Comparison of ENCODE assay signal across 15 mouse cellular contexts in genomic region chr1:174623054-174623453, GRCm38 (mm10).
A peak's percentile ranks its signal among the peaks of the same experiment; 100 is the strongest.
DNase-seq lines count a peak whose midpoint lies in the region; ATAC-seq lines count a peak whose summit lies in the region.
"Had no signal": no experiment of that assay in that cellular context is flagged by ENCODE, and none has a peak within 500 bp of the region (broad histone marks: within the 10 kb centered on the region; RNA-seq: fewer than 3 reads in every experiment).

No protein-coding gene starts in this region.

- H3K36me3 ChIP-seq in kidney, embryonic 15.5 days = no peaks in the 10 kb centered on the region
- peaks cover 5% of the 10 kb centered on the region; the same call in 1 of the 2 replicates for H3K36me3 ChIP-seq in neural tube, embryonic 13.5 days
- H3K36me3 ChIP-seq in embryonic facial prominence, embryonic 11.5 days (replicated peaks; ENCODE audit: control insufficient read depth, insufficient read depth, low read depth, low read length) = no peaks in the 10 kb centered on the region

- H3K9ac ChIP-seq in kidney, embryonic 15.5 days = no peak overlapping the region
- H3K9ac ChIP-seq in neural tube, embryonic 13.5 days = no peak overlapping the region
- H3K9ac ChIP-seq in embryonic facial prominence, embryonic 11.5 days (replicated peaks; ENCODE audit: low read length) = no peak overlapping the region

- H3K27me3 ChIP-seq in kidney, embryonic 15.5 days = no peaks in the 10 kb centered on the region
- H3K27me3 ChIP-seq in neural tube, embryonic 13.5 days = no peaks in the 10 kb centered on the region
- H3K27me3 ChIP-seq in embryonic facial prominence, embryonic 11.5 days (ENCODE audit: control insufficient read depth, insufficient read depth, low read length) = no peaks in the 10 kb centered on the region
- H3K27me3 ChIP-seq: megakaryocyte, embryonic 14.5 days had no signal

- H3K27ac ChIP-seq in kidney, embryonic 15.5 days = no peak overlapping the region
- H3K27ac ChIP-seq in neural tube, embryonic 13.5 days (replicated peaks) = peak overlapping the region; percentile 25; the same call in 1 of the 2 replicates
- no peak overlapping the region for H3K27ac ChIP-seq in embryonic facial prominence, embryonic 11.5 days (replicated peaks; ENCODE audit: low read depth, low read length)
- H3K27ac ChIP-seq: hindbrain, postnatal 0 days had no signal

- peak; percentile 87 for ATAC-seq in kidney, embryonic 15.5 days (replicated peaks; ENCODE audit: low FRiP score)
- ATAC-seq in neural tube, embryonic 13.5 days (ENCODE audit: low read depth) = no peak
- no peak for ATAC-seq in embryonic facial prominence, embryonic 11.5 days (replicated peaks; ENCODE audit: insufficient number of reproducible peaks, low FRiP score, low TSS enrichment, low read depth)
- no peak for ATAC-seq in monocyte, adult 5-6 weeks (replicated peaks; ENCODE audit: insufficient number of reproducible peaks, low FRiP score, low TSS enrichment, poor library complexity, severe bottlenecking)
- ATAC-seq: CD4-positive, CD25-positive, alpha-beta regulatory T cell, adult 4 months; forebrain, embryonic 16.5 days; hindbrain, postnatal 0 days had no signal

- no peak for DNase-seq in kidney, adult 18-20 months
- no peak for DNase-seq in neural tube, embryonic 10.5 days (ENCODE audit: extremely low spot score, low spot score)
- peak; percentile 69 for DNase-seq in embryonic facial prominence, embryonic 11.5 days (ENCODE audit: low spot score)
- no peak for DNase-seq in left cerebral cortex, postnatal 36 days (ENCODE audit: low spot score in 2 of 2)
- DNase-seq: cerebellum, adult 18-20 months; gastrocnemius, postnatal 36 days; thymus, adult 2 months had no signal

- intact Hi-C loops in left cerebral cortex, postnatal 36 days (cut with DNase I) = no loop called here

- no peak overlapping the region for H3K4me2 ChIP-seq in kidney, embryonic 15.5 days
- H3K4me2 ChIP-seq in neural tube, embryonic 13.5 days = no peak overlapping the region
- no peak overlapping the region for H3K4me2 ChIP-seq in embryonic facial prominence, embryonic 11.5 days (ENCODE audit: low read depth, low read length)
- H3K4me2 ChIP-seq: liver, embryonic 11.5 days had no signal

- no peak overlapping the region for H3K4me3 ChIP-seq in kidney, embryonic 15.5 days (replicated peaks)
- H3K4me3 ChIP-seq in neural tube, embryonic 13.5 days = no peak overlapping the region
- H3K4me3 ChIP-seq in embryonic facial prominence, embryonic 11.5 days (ENCODE audit: low read depth, low read length) = no peak overlapping the region
- H3K4me3 ChIP-seq: megakaryocyte, embryonic 14.5 days had no signal

- H3K4me1 ChIP-seq in kidney, embryonic 15.5 days = no peaks in the 10 kb centered on the region
- peaks cover 15% of the 10 kb centered on the region for H3K4me1 ChIP-seq in neural tube, embryonic 13.5 days (replicated peaks)
- no peaks in the 10 kb centered on the region for H3K4me1 ChIP-seq in embryonic facial prominence, embryonic 11.5 days (ENCODE audit: control insufficient read depth, insufficient read depth, low read length)
- H3K4me1 ChIP-seq: megakaryocyte, embryonic 14.5 days had no signal

- WGBS in kidney, embryonic 15.5 days = 38% methylated on average over 3 of the region's 3 CpGs
- 47% methylated on average over 3 of the region's 3 CpGs for WGBS in neural tube, embryonic 13.5 days
- WGBS in embryonic facial prominence, embryonic 11.5 days = 20% methylated on average over 3 of the region's 3 CpGs

- H3K9me3 ChIP-seq in kidney, embryonic 15.5 days (replicated peaks) = no peaks in the 10 kb centered on the region
- no peaks in the 10 kb centered on the region for H3K9me3 ChIP-seq in neural tube, embryonic 13.5 days
- H3K9me3 ChIP-seq in embryonic facial prominence, embryonic 11.5 days (replicated peaks; ENCODE audit: control insufficient read depth, low read length) = no peaks in the 10 kb centered on the region
- H3K9me3 ChIP-seq: megakaryocyte, embryonic 14.5 days had no signal
